Mouse (Mus musculus) gastrocnemius, adult 18-20 months (tissue): ENCODE data around the gene Uba5. TPM values are rescaled to one million over a fixed set of nuclear protein-coding genes. Genes with fewer than 3 reads are reported as not detected.

ENCODE experiments used
- DNase-seq: peaks from one replicate; pipeline ENCODE4 v3.0.0; 2021; ENCODE audit warnings: low spot score
- long read RNA-seq, 2 experiments: library from polyadenylated mRNA; stranded (forward); transcript quantifications; one replicate each; pipeline ENCODE4 v2.0.0; 2021
- total RNA-seq, 2 experiments: library from RNA; stranded (reverse); gene quantifications; 2 replicates each; pipeline ENCODE4 v1.2.3; 2021

Gene Uba5
- total RNA-seq = 10 to 100 TPM; 10.2 to 12.8 TPM
- long read RNA-seq, experiment 1, transcript Uba5-201 (12 exons, 2,404 nt) = major isoform, 19 of 22 reads
- long read RNA-seq, experiment 1, partial matches to known transcripts = 0 of 22 reads
- long read RNA-seq, experiment 1, other reads (novel, unspliced or antisense) = 3 of 22 reads
- long read RNA-seq, experiment 2, transcript Uba5-201 (12 exons, 2,404 nt) = major isoform, 16 of 21 reads
- long read RNA-seq, experiment 2, partial matches to known transcripts = 3 of 21 reads
- long read RNA-seq, experiment 2, other reads (novel, unspliced or antisense) = 2 of 21 reads

DNA sequence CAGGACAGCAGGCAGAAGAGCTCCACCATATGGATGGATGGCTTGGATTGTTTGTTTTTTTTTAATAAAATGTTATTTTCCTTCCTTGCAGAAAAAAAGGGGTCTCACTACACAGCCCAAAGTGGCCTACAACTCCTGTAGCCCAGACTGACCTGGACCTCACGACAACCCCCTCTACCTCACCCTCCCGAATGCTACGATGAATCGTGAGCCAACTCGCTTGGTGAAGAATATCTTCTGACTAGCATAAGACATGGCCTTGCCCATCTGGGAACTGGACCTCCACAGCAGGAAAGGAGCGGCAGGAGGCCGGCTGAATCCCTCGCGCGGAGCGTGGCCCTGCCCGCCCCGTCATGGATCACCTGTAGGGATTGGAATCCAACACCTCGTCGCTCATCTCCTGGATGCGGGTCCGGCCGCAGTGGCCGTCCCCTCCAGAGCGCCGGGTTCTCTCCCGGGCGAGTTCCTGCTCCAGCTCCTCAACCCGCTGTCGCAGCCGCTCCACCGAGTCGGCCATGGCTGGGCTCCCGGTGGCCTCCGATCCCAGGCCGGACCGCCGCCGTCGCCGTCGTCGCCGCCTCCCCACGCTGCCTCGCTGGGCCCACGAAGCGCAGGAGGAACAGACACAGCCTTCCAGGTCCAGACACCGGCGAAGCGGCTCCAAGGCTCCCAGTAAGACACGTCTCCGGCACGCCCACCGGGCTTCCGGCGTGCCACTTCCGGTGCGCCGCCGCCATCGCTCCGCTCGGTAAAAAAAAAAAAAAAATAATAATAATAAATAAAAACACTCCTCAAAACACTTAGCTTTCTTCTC lies at the start of gene Uba5:
Gene Uba5 (minus strand): TSS at position 705 of the 814 bp plus-strand sequence.
- DNase-seq = no peak

- DNase-seq = no peak
These were observed 46.2 kb upstream of the Uba5 start for GRCm38 (mm10) chr9:104109151-104109550.

DNA sequence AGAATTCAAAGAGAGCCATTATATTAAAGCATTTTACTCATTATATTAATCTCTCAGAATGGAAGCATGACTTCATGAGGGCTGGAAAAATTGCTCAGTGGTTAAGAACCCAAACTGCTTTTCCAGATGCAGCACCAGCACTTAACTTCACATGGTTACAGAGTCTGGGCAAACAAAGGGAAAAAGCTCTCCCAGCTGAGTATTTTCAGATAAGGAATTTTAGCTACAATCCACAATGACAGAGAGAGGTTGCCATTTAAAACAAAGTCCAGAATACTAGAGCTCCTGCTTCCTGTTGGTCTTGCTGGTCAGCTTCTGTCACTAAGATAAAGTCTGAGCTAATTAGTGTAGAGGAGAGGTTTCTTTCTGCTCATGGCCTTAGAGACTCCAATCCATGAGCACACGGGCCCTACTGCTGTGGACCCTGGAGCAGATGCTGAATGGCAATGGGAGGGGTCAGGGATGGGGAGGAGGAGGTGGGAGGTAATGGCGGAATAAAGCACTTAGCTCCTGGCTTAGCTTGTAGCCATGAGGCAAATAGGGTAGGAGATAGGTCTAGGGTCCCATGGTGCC lies 45.7 kb upstream of the Uba5 start:
- no peak for DNase-seq

DNA sequence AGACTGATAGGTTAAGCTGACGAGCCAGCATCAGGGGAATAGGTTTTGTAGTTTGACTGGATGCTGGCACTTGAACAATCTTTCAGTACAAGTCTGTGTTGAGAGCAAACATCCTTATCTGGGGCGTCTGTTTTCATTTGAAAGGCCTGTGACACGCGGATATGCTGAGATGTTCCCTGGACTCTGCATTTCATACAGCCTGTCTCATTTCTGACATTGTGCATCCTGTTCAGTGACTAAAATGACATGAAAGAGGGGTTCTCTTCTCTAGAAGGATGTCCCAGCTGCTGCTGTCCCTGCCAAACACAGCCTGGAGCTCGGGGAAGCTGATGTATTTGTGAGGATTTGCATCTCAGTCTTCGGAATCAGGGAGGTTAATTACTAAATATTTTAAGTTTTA lies 44.5 kb upstream of the Uba5 start:
- no peak for DNase-seq

DNA sequence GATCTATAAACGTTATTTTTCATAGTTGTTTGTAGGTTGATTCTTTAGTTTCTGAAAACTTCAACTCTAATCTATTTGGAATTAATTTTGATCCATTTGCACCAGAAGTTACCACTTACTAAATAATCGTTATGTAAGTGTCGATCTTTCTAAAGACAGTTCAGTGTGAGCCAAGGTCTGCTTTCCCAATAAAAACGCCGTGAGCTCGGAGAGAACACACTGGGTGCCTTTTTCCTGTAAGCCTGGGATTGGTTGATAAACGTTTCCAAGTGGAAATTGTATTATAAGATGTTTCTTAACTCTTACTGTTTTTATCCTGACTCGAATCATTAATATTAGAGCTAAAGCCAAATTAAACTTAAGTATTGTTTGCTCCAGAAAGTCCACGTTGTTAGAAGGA lies 44.0 kb upstream of the Uba5 start:
- DNase-seq = no peak

GRCm38 (mm10) chr9:104104986-104105385 lies 42.1 kb upstream of the Uba5 start:
- DNase-seq = no peak

- no peak for DNase-seq
These were observed 40.0 kb upstream of the Uba5 start for GRCm38 (mm10) chr9:104102901-104103300.

GRCm38 (mm10) chr9:104102301-104102700 lies 39.4 kb upstream of the Uba5 start:
- peak; percentile 17 for DNase-seq

DNA sequence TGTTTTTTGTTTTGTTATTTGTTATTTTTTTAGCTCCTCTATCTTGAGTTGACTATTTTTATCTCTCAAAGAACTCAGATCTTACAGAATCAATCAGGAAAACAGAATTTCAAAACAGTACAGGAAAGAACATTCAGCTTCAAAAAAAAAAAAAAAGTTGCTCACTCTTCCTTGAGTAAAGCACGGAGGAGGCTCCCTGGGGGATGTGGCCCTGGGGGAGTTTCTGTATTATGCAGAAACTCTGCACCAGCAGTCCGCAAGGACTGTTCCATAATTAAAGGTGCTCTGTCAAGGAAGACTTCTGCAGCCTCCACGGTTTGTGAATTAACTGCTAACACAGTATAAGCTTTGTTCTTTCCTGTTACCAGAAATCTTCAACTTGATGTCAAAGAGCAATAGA lies 38.5 kb upstream of the Uba5 start:
- DNase-seq = no peak

- DNase-seq = no peak
These were observed 37.9 kb upstream of the Uba5 start for GRCm38 (mm10) chr9:104100822-104101221.

GRCm38 (mm10) chr9:104099060-104099459 lies 36.1 kb upstream of the Uba5 start:
- no peak for DNase-seq

- DNase-seq = no peak
These were observed 35.3 kb upstream of the Uba5 start for GRCm38 (mm10) chr9:104098256-104098655.

DNA sequence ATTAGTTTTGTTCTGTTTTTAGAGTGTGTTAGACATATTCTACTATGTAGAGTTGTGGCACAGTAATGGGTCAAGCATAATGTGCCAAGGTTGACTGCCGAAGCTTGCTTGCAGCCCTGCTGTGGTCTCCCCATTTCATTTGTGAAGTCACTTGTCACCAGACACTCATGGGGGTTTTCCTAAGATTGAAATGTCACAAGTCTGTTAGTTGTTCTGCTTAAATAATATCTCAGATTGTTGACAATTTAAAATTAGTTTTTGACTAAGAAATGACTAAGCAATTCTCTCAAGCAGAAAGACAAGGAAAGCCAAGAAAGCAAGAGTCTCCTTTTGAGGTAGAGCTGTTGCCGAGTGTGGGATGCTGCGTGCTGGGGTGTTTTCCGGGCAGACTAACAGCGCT lies 30.0 kb upstream of the Uba5 start:
- DNase-seq = no peak

DNA sequence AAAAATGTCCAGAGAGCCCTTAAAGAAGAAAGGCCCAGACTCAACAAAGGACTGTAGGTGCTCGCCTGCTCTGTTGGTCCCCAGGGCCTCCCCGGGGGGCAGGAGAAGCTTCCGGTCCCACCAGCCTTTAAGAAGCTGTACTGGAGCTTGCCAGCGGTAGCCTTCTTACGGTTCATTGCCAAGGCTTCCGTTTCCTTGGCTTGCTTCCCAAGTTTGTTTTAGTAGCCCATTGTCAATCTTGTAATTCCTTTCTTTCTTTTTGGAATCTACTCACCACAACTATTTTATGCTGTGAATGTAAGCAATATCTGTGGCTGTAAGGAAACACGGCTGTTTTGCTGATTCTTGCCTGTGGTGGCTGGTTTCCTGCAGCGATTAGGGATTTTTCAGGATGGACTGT lies 25.6 kb upstream of the Uba5 start:
- peak; percentile 7 for DNase-seq

DNA sequence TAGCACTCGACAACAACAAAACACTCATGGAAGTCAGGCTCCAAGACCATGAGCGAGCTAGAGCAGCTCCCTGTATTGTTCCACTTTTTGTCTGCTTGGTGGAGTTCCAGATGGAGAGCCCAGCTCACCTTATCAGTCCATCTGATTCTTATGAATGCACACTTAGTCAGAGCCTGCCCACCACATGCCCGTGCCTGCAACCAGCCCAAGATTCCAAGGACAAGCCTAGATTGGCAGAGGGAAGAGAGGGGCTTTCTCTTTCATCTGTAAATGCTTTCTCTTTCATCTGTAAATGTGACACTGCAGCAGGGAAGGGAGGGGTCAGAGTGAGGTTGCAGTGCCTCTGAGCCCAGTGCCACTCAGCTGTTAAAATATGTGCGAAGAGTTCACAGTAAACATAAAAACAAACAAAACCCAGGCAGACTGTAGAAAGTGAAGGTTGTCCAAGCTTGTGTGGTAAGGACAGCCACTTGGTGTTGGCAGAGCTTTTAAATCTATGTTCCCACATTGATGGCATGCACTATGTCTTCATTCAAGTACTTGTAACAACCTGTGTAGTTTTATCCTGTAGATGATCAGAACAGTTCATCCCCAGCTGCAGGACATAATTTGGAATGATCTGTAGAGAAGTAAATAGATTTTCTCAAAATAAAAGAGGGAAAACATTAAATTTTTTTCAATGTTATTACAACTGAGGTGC lies 22.9 kb upstream of the Uba5 start:
- DNase-seq = no peak

DNA sequence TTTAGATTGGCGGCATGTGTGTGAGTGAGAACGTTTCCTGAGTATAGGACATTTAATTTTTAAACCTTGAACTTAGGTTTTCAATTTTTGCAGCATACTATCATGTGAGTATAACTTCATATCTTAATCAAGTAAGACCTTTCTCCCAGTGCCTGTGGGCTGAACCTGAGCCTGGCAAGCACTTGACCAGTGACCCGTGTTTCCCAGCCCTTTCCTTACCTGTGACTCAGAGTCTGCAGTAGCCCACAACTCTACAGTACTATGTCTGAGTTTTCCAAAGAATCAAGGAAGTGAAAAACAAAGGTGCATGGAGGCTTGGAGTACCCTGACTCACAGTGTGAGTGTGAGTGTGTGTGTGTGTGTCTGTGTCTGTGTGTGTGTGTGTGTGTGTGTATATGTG lies 17.1 kb upstream of the Uba5 start:
- DNase-seq = no peak

DNA sequence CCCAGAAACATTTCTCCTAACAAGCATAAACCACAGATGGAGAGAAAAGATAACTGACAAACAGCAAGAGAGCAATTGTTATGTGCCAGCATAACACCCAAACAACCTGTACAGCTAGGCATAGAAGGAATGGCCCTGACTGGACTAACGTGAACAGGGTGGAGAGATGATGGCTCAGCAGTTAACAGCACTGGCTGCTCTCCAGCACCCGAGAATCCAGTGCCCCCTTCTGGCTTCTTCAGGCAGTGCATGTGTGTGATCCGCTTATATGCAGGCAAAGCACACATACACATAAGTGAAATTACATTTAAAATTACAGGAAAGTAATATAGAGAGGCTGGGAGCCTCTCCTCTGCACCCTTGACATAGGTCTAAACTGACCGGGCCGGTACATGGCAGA lies 16.4 kb upstream of the Uba5 start:
- peak; percentile 12 for DNase-seq

GRCm38 (mm10) chr9:104078780-104079179 lies 15.8 kb upstream of the Uba5 start:
- DNase-seq = no peak

GRCm38 (mm10) chr9:104075808-104076207 lies 12.9 kb upstream of the Uba5 start:
- DNase-seq = peak; percentile 5

GRCm38 (mm10) chr9:104070863-104071604 lies 8.1 kb upstream of the Uba5 start:
- no peak for DNase-seq

GRCm38 (mm10) chr9:104070241-104070640 lies 7.3 kb upstream of the Uba5 start:
- no peak for DNase-seq
